Mouse (Mus musculus): Measurements from ENCODE around the gene Epb41.

Gene Epb41

GRCm38 (mm10) chr4:132072946-132073345 lies 2.2 kb downstream of the Epb41 start:
- peak; percentile 68 for DNase-seq

GRCm38 (mm10) chr4:132072156-132072555 lies 3.0 kb downstream of the Epb41 start:
- peak; percentile 12 for DNase-seq

- peak; percentile 21 for DNase-seq
These were observed 3.4 kb downstream of the Epb41 start for GRCm38 (mm10) chr4:132071674-132072073.

GRCm38 (mm10) chr4:132067938-132068235 lies 7.2 kb downstream of the Epb41 start:
- peak; percentile 84 for DNase-seq

GRCm38 (mm10) chr4:132067112-132067937 lies 7.8 kb downstream of the Epb41 start:
- peak; percentile 73 for DNase-seq

GRCm38 (mm10) chr4:132066101-132066773 lies 8.9 kb downstream of the Epb41 start:
- DNase-seq = peak; percentile 80

- DNase-seq = no peak
These were observed 9.5 kb downstream of the Epb41 start for GRCm38 (mm10) chr4:132065578-132065977.

- no peak for DNase-seq
These were observed 10.6 kb downstream of the Epb41 start for GRCm38 (mm10) chr4:132064550-132064949.

- no peak for DNase-seq
These were observed 11.9 kb downstream of the Epb41 start for GRCm38 (mm10) chr4:132062934-132063884.

GRCm38 (mm10) chr4:132062289-132062688 lies 12.8 kb downstream of the Epb41 start:
- no peak for DNase-seq

- no peak for DNase-seq
These were observed 14.9 kb downstream of the Epb41 start for GRCm38 (mm10) chr4:132060040-132060832.

- DNase-seq = no peak
These were observed 15.6 kb downstream of the Epb41 start for GRCm38 (mm10) chr4:132059541-132059940.

GRCm38 (mm10) chr4:132057311-132057710 lies 17.8 kb downstream of the Epb41 start:
- no peak for DNase-seq

- no peak for DNase-seq
These were observed 23.5 kb downstream of the Epb41 start for GRCm38 (mm10) chr4:132051321-132052275.

- peak; percentile 64 for DNase-seq
These were observed 25.4 kb downstream of the Epb41 start for GRCm38 (mm10) chr4:132049549-132050200.

- peak; percentile 95 for DNase-seq
These were observed 26.1 kb downstream of the Epb41 start for GRCm38 (mm10) chr4:132048995-132049404.

- peak; percentile 88 for DNase-seq
These were observed 26.8 kb downstream of the Epb41 start for GRCm38 (mm10) chr4:132048011-132048991.

- no peak for DNase-seq
These were observed 31.4 kb downstream of the Epb41 start for GRCm38 (mm10) chr4:132043726-132044125.

All from cerebellum, adult 11-12 months (tissue).